Mouse (Mus musculus) retina, postnatal 7 days (tissue): ENCODE results near the gene Hoxd9.

ENCODE experiments used
- DNase-seq: peaks from one replicate; pipeline ENCODE4 v3.0.0-alpha.2; 2012; ENCODE audit warnings: low read depth, low spot score

The Hoxd9 gene

GRCm38 (mm10) chr2:74747661-74748141 lies 50.2 kb downstream of the Hoxd9 start:
- no peak for DNase-seq

- DNase-seq, result no peak
Measured at GRCm38 (mm10) chr2:74748436-74748995, 51.0 kb downstream of the Hoxd9 start.

- DNase-seq, result no peak
Measured at GRCm38 (mm10) chr2:74749337-74750121, 52.0 kb downstream of the Hoxd9 start.
